Mouse (Mus musculus) hindbrain, embryonic 11.5 days (tissue): ENCODE data around the gene Map3k20. TPM values are rescaled to one million over a fixed set of nuclear protein-coding genes. Genes with fewer than 3 reads are reported as not detected.
A peak's percentile ranks its signal among the peaks of the same experiment; 100 is the strongest.

Experiments used
- ATAC-seq: fragments of 200-750 bp; cut with Nextera tagmentation; 2 replicates; pipeline ENCODE4 v1.8.0; 2017; ENCODE audit warnings: mild to moderate bottlenecking, moderate TSS enrichment, moderate library complexity; ENCODE audit not compliant: low FRiP score
- DNase-seq: peaks from one replicate; pipeline ENCODE4 v3.0.0-alpha.2; 2015; ENCODE audit warnings: low spot score
- H3K27ac ChIP-seq: fragments of 300-500 bp; sonication (generic); 2 replicates; pipeline ENCODE4 v1.5.1; 2014; ENCODE audit warnings: mild to moderate bottlenecking, low read depth, low read length
- H3K27me3 ChIP-seq: fragments of 300-500 bp; sonication (generic); 2 replicates; pipeline ENCODE4 v1.6.1; 2014; ENCODE audit warnings: mild to moderate bottlenecking, low read length, moderate library complexity, mixed read lengths; ENCODE audit not compliant: control insufficient read depth, insufficient read depth
- H3K36me3 ChIP-seq: fragments of 300-500 bp; sonication (generic); 2 replicates; pipeline ENCODE4 v1.6.1; 2014; ENCODE audit warnings: mild to moderate bottlenecking, low read length, moderate library complexity, mixed read lengths; ENCODE audit not compliant: control insufficient read depth, insufficient read depth
- H3K4me1 ChIP-seq: fragments of 300-500 bp; sonication (generic); replicated peaks from 2 replicates; pipeline ENCODE4 v1.6.1; 2014; ENCODE audit warnings: low read length, mixed read lengths; ENCODE audit not compliant: control insufficient read depth, insufficient read depth
- H3K4me2 ChIP-seq: fragments of 300-500 bp; sonication (generic); replicated peaks from 2 replicates; pipeline ENCODE4 v1.6.1; 2014; ENCODE audit warnings: mild to moderate bottlenecking, low read depth, low read length
- H3K4me3 ChIP-seq: fragments of 300-500 bp; sonication (generic); 2 replicates; pipeline ENCODE4 v1.5.1; 2014; ENCODE audit warnings: low read depth, low read length
- H3K9ac ChIP-seq: fragments of 300-500 bp; sonication (generic); 2 replicates; pipeline ENCODE4 v1.6.1; 2014; ENCODE audit warnings: low read depth, low read length
- H3K9me3 ChIP-seq: fragments of 300-500 bp; sonication (generic); 2 replicates; pipeline ENCODE4 v1.6.1; 2016; ENCODE audit warnings: low read length; ENCODE audit not compliant: control insufficient read depth
- WGBS: fragments of 180-500 bp; shearing (Covaris S2); extraction: QIAGEN DNeasy Blood & Tissue Kit; methylation state at CpG from one replicate; pipeline ENCODE4 v1.1.7; 2014; 5-methylcytosine and 5-hydroxymethylcytosine counted together
- polyA plus RNA-seq: library from polyadenylated mRNA; unstranded; fragments of >200 nt; fragmentation: Nextera tagmentation; extraction: Ambion mirVana; gene quantifications from 2 replicates; pipeline ENCODE4 v1.2.1, GENCODE M21; 2014

Gene Map3k20
- polyA plus RNA-seq, 1 experiment from 2014 or later, result 11.0 TPM

- Histone ChIP-seq H3K9ac (peak overlapping the region; percentile 83), H3K4me3 (peak overlapping the region; percentile 89), H3K4me2 (peak overlapping the region; percentile 45), H3K4me1 (no peaks in the 10 kb centered on the region; the same call in 1 of the 2 replicates), H3K27ac (peak overlapping the region; percentile 72), H3K27me3 (no peaks in the 10 kb centered on the region), H3K36me3 (no peaks in the 10 kb centered on the region), H3K9me3 (no peaks in the 10 kb centered on the region)
- ATAC-seq (peak; percentile 78), DNase-seq (peak; percentile 70)
- under 1% methylated on average over 53 of the region's 53 CpGs for WGBS
Observed at GRCm38 (mm10) chr2:72476486-72477211, 191.2 kb downstream of the Map3k20 start.

- ATAC-seq (no peak), DNase-seq (no peak)
- no peak overlapping the region for H3K27ac ChIP-seq
- peak overlapping the region; percentile 45 for H3K4me2 ChIP-seq
- no peaks in the 10 kb centered on the region for H3K27me3 ChIP-seq
- no peaks in the 10 kb centered on the region; the same call in 1 of the 2 replicates for H3K4me1 ChIP-seq
- H3K9ac ChIP-seq, result peak overlapping the region; percentile 83; the same call in 1 of the 2 replicates
- H3K36me3 ChIP-seq, result peaks cover 3% of the 10 kb centered on the region; the same call in 1 of the 2 replicates
- H3K9me3 ChIP-seq, result no peaks in the 10 kb centered on the region
- peak overlapping the region; percentile 89 for H3K4me3 ChIP-seq
- WGBS, result under 1% methylated on average over 11 of the region's 11 CpGs
Observed at GRCm38 (mm10) chr2:72477221-72477620, 191.8 kb downstream of the Map3k20 start.

DNA sequence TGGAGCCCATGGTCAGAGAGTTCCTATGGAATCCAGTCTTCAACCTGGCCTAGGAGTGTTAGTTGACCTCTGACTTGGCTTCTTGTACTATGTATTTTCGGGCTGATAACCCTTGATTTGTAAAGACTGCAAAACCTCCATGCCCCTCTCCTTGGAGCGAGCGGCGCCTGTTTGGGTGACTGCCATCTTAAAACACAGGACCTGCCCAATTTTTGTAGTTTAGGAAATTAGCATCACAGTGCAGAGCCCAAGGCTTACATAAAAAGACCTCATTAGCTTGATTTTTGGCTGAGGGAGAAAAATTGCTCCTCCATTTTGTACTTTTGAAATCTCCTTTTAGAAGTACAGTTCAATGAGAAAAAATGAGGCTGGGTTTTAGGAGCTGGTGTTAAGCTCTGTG is 192.7 kb downstream of the Map3k20 start:
- H3K27ac ChIP-seq, result no peak overlapping the region
- H3K36me3 ChIP-seq, result peaks cover 3% of the 10 kb centered on the region; the same call in 1 of the 2 replicates
- DNase-seq, result no peak
- WGBS, result 83% methylated on average over 4 of the region's 4 CpGs
- no peak for ATAC-seq
- peak overlapping the region; percentile 89 for H3K4me3 ChIP-seq
- no peaks in the 10 kb centered on the region for H3K9me3 ChIP-seq
- H3K4me2 ChIP-seq, result peak overlapping the region; percentile 45
- H3K9ac ChIP-seq, result no peak overlapping the region
- no peaks in the 10 kb centered on the region; the same call in 1 of the 2 replicates for H3K4me1 ChIP-seq
- no peaks in the 10 kb centered on the region for H3K27me3 ChIP-seq

GRCm38 (mm10) chr2:72478921-72479320 is 193.5 kb downstream of the Map3k20 start:
- 65% methylated on average over 13 of the region's 13 CpGs for WGBS
- Histone ChIP-seq H3K27ac (no peak overlapping the region), H3K4me3 (0 out of 2 replicates have a peak overlapping the region, but pooled peaks have one; percentile 6), H3K4me2 (no peak overlapping the region), H3K27me3 (no peaks in the 10 kb centered on the region), H3K36me3 (peaks cover 6% of the 10 kb centered on the region; the same call in 1 of the 2 replicates), H3K9me3 (no peaks in the 10 kb centered on the region), H3K9ac (no peak overlapping the region), H3K4me1 (no peaks in the 10 kb centered on the region; the same call in 1 of the 2 replicates)
- ATAC-seq (no peak), DNase-seq (no peak)

GRCm38 (mm10) chr2:72479818-72480217 is 194.4 kb downstream of the Map3k20 start:
- DNase-seq (no peak), ATAC-seq (no peak)
- 97% methylated on average over 9 of the region's 9 CpGs for WGBS
- no peaks in the 10 kb centered on the region for H3K9me3 ChIP-seq
- no peaks in the 10 kb centered on the region for H3K27me3 ChIP-seq
- H3K4me3 ChIP-seq, result no peak overlapping the region
- no peaks in the 10 kb centered on the region; the same call in 1 of the 2 replicates for H3K4me1 ChIP-seq
- no peak overlapping the region for H3K4me2 ChIP-seq
- H3K27ac ChIP-seq, result no peak overlapping the region
- no peak overlapping the region for H3K9ac ChIP-seq
- H3K36me3 ChIP-seq, result peaks cover 9% of the 10 kb centered on the region; the same call in 1 of the 2 replicates

DNA sequence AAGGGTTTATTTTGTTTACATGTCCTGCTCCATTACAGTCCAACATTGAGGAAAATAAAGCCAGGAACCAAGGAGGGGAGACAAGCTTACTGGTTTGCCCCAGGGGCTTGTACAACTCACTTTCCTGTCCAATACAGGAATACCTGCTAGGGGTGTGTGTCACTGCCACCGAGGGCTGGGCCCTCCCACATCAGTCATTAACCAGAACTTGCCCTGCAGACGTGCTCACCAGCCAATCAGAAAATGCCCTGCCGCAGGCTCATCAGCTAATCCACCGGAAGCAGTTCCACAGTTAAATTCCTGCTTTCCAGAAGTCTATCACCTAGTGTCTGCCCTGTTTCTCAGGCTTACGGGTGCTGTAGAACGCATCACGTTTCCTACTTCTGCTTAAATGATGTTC is 206.2 kb downstream of the Map3k20 start:
- Histone ChIP-seq H3K27ac (no peak overlapping the region), H3K36me3 (no peaks in the 10 kb centered on the region), H3K9me3 (no peaks in the 10 kb centered on the region), H3K9ac (no peak overlapping the region), H3K4me3 (no peak overlapping the region), H3K4me2 (no peak overlapping the region), H3K27me3 (no peaks in the 10 kb centered on the region), H3K4me1 (no peaks in the 10 kb centered on the region)
- 60% methylated on average over 7 of the region's 7 CpGs for WGBS
- DNase-seq (no peak), ATAC-seq (no peak)

Other genes with a start within 250 kb of the Map3k20 start
- gene Cdca7, start 190.5 kb downstream of the Map3k20 start, polyA plus RNA-seq, result 156 and 172 TPM in 2 replicates